Mouse (Mus musculus) intestine, postnatal 0 days (tissue): Measurements from ENCODE around the gene Myl6b. TPM values are rescaled to one million over a fixed set of nuclear protein-coding genes. Genes with fewer than 3 reads are reported as not detected.

Source experiments
- ATAC-seq: fragments of 200-750 bp; cut with Nextera tagmentation; 2 replicates; pipeline ENCODE4 v1.8.0; 2017; ENCODE audit warnings: mild to moderate bottlenecking, moderate TSS enrichment, moderate library complexity
- H3K27ac ChIP-seq: fragments of 300-500 bp; sonication (generic); 2 replicates; pipeline ENCODE4 v1.5.1; 2014; ENCODE audit warnings: mild to moderate bottlenecking, low read depth, low read length, moderate library complexity
- H3K27me3 ChIP-seq: fragments of 300-500 bp; sonication (generic); replicated peaks from 2 replicates; pipeline ENCODE4 v1.6.1; 2014; ENCODE audit warnings: low read length, mixed read lengths; ENCODE audit not compliant: control insufficient read depth, insufficient read depth
- H3K36me3 ChIP-seq: fragments of 300-500 bp; sonication (generic); 2 replicates; pipeline ENCODE4 v1.6.1; 2014; ENCODE audit warnings: mild to moderate bottlenecking, moderate library complexity; ENCODE audit not compliant: control insufficient read depth, insufficient read depth
- H3K4me1 ChIP-seq: fragments of 300-500 bp; sonication (generic); replicated peaks from 2 replicates; pipeline ENCODE4 v1.6.1; 2014; ENCODE audit warnings: antibody characterized with exemption, low read length, mixed read lengths; ENCODE audit not compliant: control insufficient read depth, insufficient read depth
- H3K4me2 ChIP-seq: fragments of 300-500 bp; sonication (generic); replicated peaks from 2 replicates; pipeline ENCODE4 v1.6.1; 2014; ENCODE audit warnings: low read depth, mild to moderate bottlenecking, moderate library complexity
- H3K4me3 ChIP-seq: fragments of 300-500 bp; sonication (generic); 2 replicates; pipeline ENCODE4 v1.5.1; 2014; ENCODE audit warnings: low read depth, low read length
- H3K9ac ChIP-seq: fragments of 300-500 bp; sonication (generic); 2 replicates; pipeline ENCODE4 v1.6.1; 2014; ENCODE audit warnings: mild to moderate bottlenecking, low read depth, low read length
- H3K9me3 ChIP-seq: fragments of 300-500 bp; sonication (generic); 2 replicates; pipeline ENCODE4 v1.6.1; 2016; ENCODE audit warnings: mixed run types; ENCODE audit not compliant: control insufficient read depth
- CTCF ChIP-seq: sonication (generic); IDR thresholded peaks from 2 replicates; pipeline ENCODE4 v1.5.1; 2016; ENCODE audit warnings: low read depth, mild to moderate bottlenecking, control low read depth, antibody characterized with exemption, moderate library complexity
- WGBS: fragments of 180-500 bp; shearing (Covaris S2); extraction: QIAGEN DNeasy Blood & Tissue Kit; methylation state at CpG from one replicate; pipeline ENCODE4 v1.1.7; 2014; 5-methylcytosine and 5-hydroxymethylcytosine counted together
- polyA plus RNA-seq: library from polyadenylated mRNA; unstranded; fragments of >200 nt; fragmentation: Nextera tagmentation; extraction: Ambion mirVana; gene quantifications from 2 replicates; pipeline ENCODE4 v1.2.1, GENCODE M21; 2015

Gene Myl6b
- polyA plus RNA-seq, 1 experiment from 2014 or later = 1.3 TPM

- no peak for TF ChIP-seq CTCF
- no peaks in the 10 kb centered on the region for H3K4me1 ChIP-seq
- no peaks in the 10 kb centered on the region for H3K9me3 ChIP-seq
- ATAC-seq = no peak
- peak overlapping the region; percentile 35; the same call in 1 of the 2 replicates for H3K27ac ChIP-seq
- no peaks in the 10 kb centered on the region for H3K27me3 ChIP-seq
- WGBS = 95% methylated on average over 15 of the region's 15 CpGs
- H3K36me3 ChIP-seq = peaks cover 39% of the 10 kb centered on the region
- H3K4me2 ChIP-seq = no peak overlapping the region
- no peak overlapping the region for H3K9ac ChIP-seq
- no peak overlapping the region for H3K4me3 ChIP-seq
These were observed 45.7 kb upstream of the Myl6b start for GRCm38 (mm10) chr10:128544151-128544657.

DNA sequence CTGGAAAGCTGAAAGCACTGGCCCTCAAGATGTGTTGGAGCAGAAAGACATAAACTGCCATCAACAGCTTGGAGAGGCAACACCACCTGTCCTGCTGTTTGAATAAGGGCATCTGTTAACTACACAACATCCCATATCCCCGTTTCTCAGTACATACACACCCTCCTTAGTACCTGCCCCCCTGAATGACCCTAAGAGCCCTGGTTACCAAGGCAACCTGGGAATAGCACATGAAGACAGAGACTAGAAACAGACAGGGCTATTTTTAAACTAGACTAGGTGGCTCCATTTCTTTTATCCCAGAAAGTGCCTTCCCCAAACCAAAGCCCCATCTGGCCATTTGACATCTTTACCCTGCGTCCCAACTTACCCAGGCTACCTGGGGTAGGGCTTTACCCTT lies 44.6 kb upstream of the Myl6b start:
- Histone ChIP-seq H3K27ac (no peak overlapping the region), H3K4me3 (no peak overlapping the region), H3K27me3 (no peaks in the 10 kb centered on the region), H3K9me3 (no peaks in the 10 kb centered on the region), H3K4me1 (no peaks in the 10 kb centered on the region), H3K4me2 (no peak overlapping the region), H3K9ac (no peak overlapping the region), H3K36me3 (peaks cover 39% of the 10 kb centered on the region)
- TF ChIP-seq CTCF = no peak
- ATAC-seq = no peak
- 50% methylated on average over 2 of the region's 2 CpGs for WGBS

- no peak for TF ChIP-seq CTCF
- no peak for ATAC-seq
- WGBS = 80% methylated on average over 1 of the region's 1 CpGs
These were observed 39.9 kb upstream of the Myl6b start for GRCm38 (mm10) chr10:128538340-128538870.

GRCm38 (mm10) chr10:128536266-128536940 lies 37.9 kb upstream of the Myl6b start:
- no peak overlapping the region for H3K9ac ChIP-seq
- H3K9me3 ChIP-seq = no peaks in the 10 kb centered on the region
- peak overlapping the region; percentile 53 for H3K4me2 ChIP-seq
- H3K27ac ChIP-seq = 0 out of 2 replicates have a peak overlapping the region, but pooled peaks have one; percentile 8
- peaks cover 3% of the 10 kb centered on the region; the same call in 1 of the 2 replicates for H3K36me3 ChIP-seq
- no peaks in the 10 kb centered on the region for H3K4me1 ChIP-seq
- TF ChIP-seq CTCF = peak; percentile 94
- ATAC-seq = peak; percentile 88
- WGBS = 13% methylated on average over 18 of the region's 18 CpGs
- H3K4me3 ChIP-seq = peak overlapping the region; percentile 14; the same call in 1 of the 2 replicates
- no peaks in the 10 kb centered on the region for H3K27me3 ChIP-seq

More at GRCm38 (mm10) chr10:128538340-128538870, 39.9 kb upstream of the Myl6b start:
- Histone ChIP-seq H3K27ac (no peak overlapping the region), H3K9me3 (no peaks in the 10 kb centered on the region), H3K9ac (no peak overlapping the region), H3K4me1 (no peaks in the 10 kb centered on the region), H3K27me3 (no peaks in the 10 kb centered on the region), H3K4me2 (no peak overlapping the region), H3K36me3 (peaks cover 15% of the 10 kb centered on the region; the same call in 1 of the 2 replicates), H3K4me3 (no peak overlapping the region)

- H3K4me2 ChIP-seq = peak overlapping the region; percentile 53
- peak overlapping the region; percentile 14; the same call in 1 of the 2 replicates for H3K4me3 ChIP-seq
- no peaks in the 10 kb centered on the region for H3K36me3 ChIP-seq
- no peaks in the 10 kb centered on the region for H3K27me3 ChIP-seq
- H3K9ac ChIP-seq = no peak overlapping the region
- no peaks in the 10 kb centered on the region for H3K9me3 ChIP-seq
- whole genome bisulfite sequencing = 73% methylated on average over 4 of the region's 4 CpGs
- H3K4me1 ChIP-seq = no peaks in the 10 kb centered on the region
- ATAC-seq = no peak
- no peak for TF ChIP-seq CTCF
- 0 out of 2 replicates have a peak overlapping the region, but pooled peaks have one; percentile 8 for H3K27ac ChIP-seq
These were observed 37.3 kb upstream of the Myl6b start for GRCm38 (mm10) chr10:128535624-128536265.

- Histone ChIP-seq H3K4me1 (no peaks in the 10 kb centered on the region), H3K9me3 (no peaks in the 10 kb centered on the region), H3K27me3 (no peaks in the 10 kb centered on the region), H3K9ac (no peak overlapping the region), H3K4me2 (no peak overlapping the region), H3K36me3 (no peaks in the 10 kb centered on the region), H3K4me3 (no peak overlapping the region), H3K27ac (no peak overlapping the region)
- TF ChIP-seq CTCF = no peak
- WGBS = 52% methylated on average over 2 of the region's 2 CpGs
- ATAC-seq = no peak
These were observed 36.7 kb upstream of the Myl6b start for GRCm38 (mm10) chr10:128535206-128535605.
